Mouse (Mus musculus): ENCODE results near the gene Fam19a3.

GRCm38 (mm10) chr3:104792360-104793270 lies 11.0 kb upstream of the Fam19a3 start:
- TF ChIP-seq POLR2A (IDR thresholded peaks at IDR 0.05; ENCODE audit: control insufficient read depth, low read depth, low read length) (no peak), CTCF (IDR thresholded peaks at IDR 0.05; ENCODE audit: control insufficient read depth, insufficient read depth, insufficient replicate concordance, low read depth, low read length) (no peak)

All from testis, adult 2 months (tissue).